Mouse (Mus musculus) myocyte (in vitro differentiated cells): ENCODE results near the gene Pld1. TPM values are rescaled to one million over a fixed set of nuclear protein-coding genes. Genes with fewer than 3 reads are reported as not detected.

Source experiments
- H3K27me3 ChIP-seq: one replicate; pipeline ENCODE4 v1.6.1; 2011; ENCODE audit not compliant: control insufficient read depth, insufficient read depth, insufficient read length
- H3K36me3 ChIP-seq: one replicate; pipeline ENCODE4 v1.6.1; 2011; ENCODE audit not compliant: control insufficient read depth, insufficient read depth
- H3K4me2 ChIP-seq: one replicate; pipeline ENCODE4 v1.6.1; 2011; ENCODE audit warnings: low read depth, control low read depth
- H3K4me3 ChIP-seq: one replicate; pipeline ENCODE4 v1.5.1; 2011; ENCODE audit warnings: mild to moderate bottlenecking, control low read depth, moderate library complexity
- H3K79me2 ChIP-seq: one replicate; pipeline ENCODE4 v1.6.1; 2011; ENCODE audit not compliant: control insufficient read depth, insufficient read depth
- H3ac ChIP-seq: one replicate; pipeline ENCODE4 v1.6.1; 2011; ENCODE audit not compliant: control insufficient read depth, insufficient read length
- CEBPB ChIP-seq: IDR thresholded peaks from 2 replicates; pipeline ENCODE4 v1.6.1; 2011; ENCODE audit warnings: mild to moderate bottlenecking, moderate library complexity; ENCODE audit not compliant: poor library complexity, insufficient read depth, severe bottlenecking
- E2F4 ChIP-seq: IDR thresholded peaks from one replicate; pipeline ENCODE4 v1.6.1; 2011; ENCODE audit warnings: mild to moderate bottlenecking, control low read depth, moderate library complexity; ENCODE audit not compliant: insufficient read depth
- MAX ChIP-seq: IDR thresholded peaks from one replicate; pipeline ENCODE4 v1.6.1; 2011; ENCODE audit warnings: low read depth, mild to moderate bottlenecking, control low read depth
- MYOD1 ChIP-seq, 3 experiments: IDR thresholded peaks; one replicate each; pipeline ENCODE4 v1.6.1; 2011; ENCODE audit warnings: control low read depth in 2 of 3, low read depth in 2 of 3, mild to moderate bottlenecking in 2 of 3, moderate library complexity in 1 of 3; ENCODE audit not compliant: insufficient read length in 2 of 3, control insufficient read depth in 1 of 3
- MYOG ChIP-seq, 3 experiments: IDR thresholded peaks; one replicate each; pipeline ENCODE4 v1.6.1; 2011; ENCODE audit warnings: control low read depth in 2 of 3, low read depth in 2 of 3, mild to moderate bottlenecking in 2 of 3; ENCODE audit not compliant: insufficient read length in 2 of 3, control insufficient read depth in 1 of 3, insufficient read depth in 1 of 3
- POLR2A ChIP-seq: IDR thresholded peaks from one replicate; pipeline ENCODE4 v1.6.1; 2011; ENCODE audit warnings: low read depth, mild to moderate bottlenecking, control low read depth, moderate library complexity; ENCODE audit not compliant: insufficient read length
- POLR2AphosphoS2 ChIP-seq: IDR thresholded peaks from one replicate; pipeline ENCODE4 v1.6.1; 2011; ENCODE audit warnings: low read depth, control low read depth; ENCODE audit not compliant: insufficient read length
- REST ChIP-seq: IDR thresholded peaks from one replicate; pipeline ENCODE4 v1.6.1; 2011; ENCODE audit warnings: mild to moderate bottlenecking, control low read depth, moderate library complexity; ENCODE audit not compliant: insufficient read depth, insufficient read length
- SRF ChIP-seq: IDR thresholded peaks from one replicate; pipeline ENCODE4 v1.6.1; 2011; ENCODE audit warnings: low read depth; ENCODE audit not compliant: control insufficient read depth, insufficient read length
- TCF12 ChIP-seq: IDR thresholded peaks from one replicate; pipeline ENCODE4 v1.6.1; 2011; ENCODE audit warnings: mild to moderate bottlenecking, control low read depth; ENCODE audit not compliant: poor library complexity, insufficient read depth, severe bottlenecking
- TCF3 ChIP-seq: IDR thresholded peaks from one replicate; pipeline ENCODE4 v1.6.1; 2011; ENCODE audit warnings: low read depth, control low read depth; ENCODE audit not compliant: insufficient read length
- USF1 ChIP-seq: IDR thresholded peaks from one replicate; pipeline ENCODE4 v1.6.1; 2011; ENCODE audit warnings: low read depth, mild to moderate bottlenecking, control low read depth, moderate library complexity
- polyA plus RNA-seq: library from polyadenylated mRNA; unstranded; fragments of >200 nt; fragmentation: generic; extraction: Trizol; gene quantifications from one replicate; pipeline ENCODE4 v1.2.1, GENCODE M21; 2012; ENCODE audit warnings: missing spikeins

The Pld1 gene
- polyA plus RNA-seq, 1 experiment = 6.5 TPM

GRCm38 (mm10) chr3:27949175-27949872 lies 10.8 kb downstream of the Pld1 start:
- no peaks in the 10 kb centered on the region for H3K36me3 ChIP-seq
- TF ChIP-seq POLR2AphosphoS2 (no peak), MYOD1 (IDR thresholded peaks at IDR 0.05; ENCODE audit: control insufficient read depth in 1 of 3, insufficient read length in 2 of 3, low read depth in 2 of 3) (no peak), USF1 (no peak), TCF12 (no peak), MAX (no peak), TCF3 (no peak), POLR2A (no peak), REST (no peak), MYOG (IDR thresholded peaks at IDR 0.05; ENCODE audit: control insufficient read depth in 1 of 3, insufficient read depth in 1 of 3, insufficient read length in 2 of 3, low read depth in 2 of 3) (no peak), E2F4 (no peak)

GRCm38 (mm10) chr3:27949873-27950250 lies 11.4 kb downstream of the Pld1 start:
- no peak overlapping the region for H3ac ChIP-seq
- no peaks in the 10 kb centered on the region for H3K36me3 ChIP-seq
- no peak overlapping the region for H3K4me2 ChIP-seq
- TF ChIP-seq MYOD1 (IDR thresholded peaks at IDR 0.05; ENCODE audit: control insufficient read depth in 1 of 3, insufficient read length in 2 of 3, low read depth in 2 of 3) (no peak), MYOG (IDR thresholded peaks at IDR 0.05; ENCODE audit: control insufficient read depth in 1 of 3, insufficient read depth in 1 of 3, insufficient read length in 2 of 3, low read depth in 2 of 3) (no peak), POLR2A (no peak), USF1 (no peak), E2F4 (no peak), MAX (no peak), TCF12 (no peak), TCF3 (no peak), POLR2AphosphoS2 (no peak), CEBPB (no peak), SRF (no peak), REST (no peak)
- H3K4me3 ChIP-seq = no peak overlapping the region
- H3K79me2 ChIP-seq = no peaks in the 10 kb centered on the region
- no peaks in the 10 kb centered on the region for H3K27me3 ChIP-seq

More at GRCm38 (mm10) chr3:27949175-27949872, 10.8 kb downstream of the Pld1 start:
- H3K4me2 ChIP-seq = no peak overlapping the region
- no peaks in the 10 kb centered on the region for H3K27me3 ChIP-seq
- H3K79me2 ChIP-seq = no peaks in the 10 kb centered on the region
- H3K4me3 ChIP-seq = no peak overlapping the region
- no peak overlapping the region for H3ac ChIP-seq

- H3K4me2 ChIP-seq = no peak overlapping the region
- H3K36me3 ChIP-seq = no peaks in the 10 kb centered on the region
- no peak for TF ChIP-seq E2F4
- TF ChIP-seq TCF3 = no peak
- TF ChIP-seq REST = no peak
- H3K4me3 ChIP-seq = no peak overlapping the region
- H3K27me3 ChIP-seq = no peaks in the 10 kb centered on the region
- no peaks in the 10 kb centered on the region for H3K79me2 ChIP-seq
- no peak overlapping the region for H3ac ChIP-seq
Measured at GRCm38 (mm10) chr3:27950726-27951125, 12.2 kb downstream of the Pld1 start.

- no peak overlapping the region for H3K4me3 ChIP-seq
- H3K27me3 ChIP-seq = no peaks in the 10 kb centered on the region
- no peak overlapping the region for H3ac ChIP-seq
- H3K36me3 ChIP-seq = peaks cover 3% of the 10 kb centered on the region
- no peak overlapping the region for H3K4me2 ChIP-seq
- no peak for TF ChIP-seq E2F4
- no peak for TF ChIP-seq TCF3
- TF ChIP-seq MAX = no peak
- TF ChIP-seq TCF12 = no peak
- no peak for TF ChIP-seq MYOD1 (IDR thresholded peaks at IDR 0.05; ENCODE audit: control insufficient read depth in 1 of 3, insufficient read length in 2 of 3, low read depth in 2 of 3)
- TF ChIP-seq MYOG (IDR thresholded peaks at IDR 0.05; ENCODE audit: control insufficient read depth in 1 of 3, insufficient read depth in 1 of 3, insufficient read length in 2 of 3, low read depth in 2 of 3) = no peak
- TF ChIP-seq REST = no peak
- TF ChIP-seq USF1 = no peak
- H3K79me2 ChIP-seq = no peaks in the 10 kb centered on the region
Measured at GRCm38 (mm10) chr3:27951721-27952120, 13.2 kb downstream of the Pld1 start.

GRCm38 (mm10) chr3:27956006-27956405 lies 17.5 kb downstream of the Pld1 start:
- Histone ChIP-seq H3K4me2 (no peak overlapping the region), H3K27me3 (no peaks in the 10 kb centered on the region), H3K36me3 (peaks cover 6% of the 10 kb centered on the region), H3K4me3 (no peak overlapping the region), H3K79me2 (no peaks in the 10 kb centered on the region), H3ac (no peak overlapping the region)
- TF ChIP-seq POLR2A (no peak), MYOG (IDR thresholded peaks at IDR 0.05; ENCODE audit: control insufficient read depth in 1 of 3, insufficient read depth in 1 of 3, insufficient read length in 2 of 3, low read depth in 2 of 3) (no peak), MAX (no peak)
